Mouse (Mus musculus) retina, postnatal 1 day (tissue): ENCODE results near the gene Ube2r2.
A peak's percentile ranks its signal among the peaks of the same experiment; 100 is the strongest.

ENCODE experiments used
- DNase-seq: peaks from one replicate; pipeline ENCODE4 v3.0.0-alpha.2; 2012

Gene Ube2r2

GRCm38 (mm10) chr4:41135711-41136453 is at the start of gene Ube2r2:
Gene Ube2r2 (plus strand): TSS chr4:41135743.
- peak; percentile 85 for DNase-seq

GRCm38 (mm10) chr4:41086947-41087346 is 48.6 kb upstream of the Ube2r2 start:
- DNase-seq, result no peak

- DNase-seq, result no peak
These were observed 47.9 kb upstream of the Ube2r2 start for GRCm38 (mm10) chr4:41087459-41088298.

GRCm38 (mm10) chr4:41089189-41089588 is 46.4 kb upstream of the Ube2r2 start:
- no peak for DNase-seq

GRCm38 (mm10) chr4:41089705-41090104 is 45.8 kb upstream of the Ube2r2 start:
- no peak for DNase-seq

GRCm38 (mm10) chr4:41091391-41091790 is 44.2 kb upstream of the Ube2r2 start:
- no peak for DNase-seq

- DNase-seq, result no peak
These were observed 42.6 kb upstream of the Ube2r2 start for GRCm38 (mm10) chr4:41092958-41093357.

GRCm38 (mm10) chr4:41094361-41094760 is 41.2 kb upstream of the Ube2r2 start:
- peak; percentile 42 for DNase-seq

- peak; percentile 63 for DNase-seq
These were observed 39.4 kb upstream of the Ube2r2 start for GRCm38 (mm10) chr4:41096169-41096568.

- DNase-seq, result no peak
These were observed 38.7 kb upstream of the Ube2r2 start for GRCm38 (mm10) chr4:41096794-41097193.

GRCm38 (mm10) chr4:41097381-41097780 is 38.2 kb upstream of the Ube2r2 start:
- no peak for DNase-seq

- peak; percentile 59 for DNase-seq
These were observed 37.5 kb upstream of the Ube2r2 start, which contains the start of gene Aqp3 for GRCm38 (mm10) chr4:41097871-41098576. Gene Aqp3 (minus strand): TSS chr4:41098183.

- DNase-seq, result peak; percentile 40
These were observed 37.0 kb upstream of the Ube2r2 start for GRCm38 (mm10) chr4:41098577-41098951.

GRCm38 (mm10) chr4:41100986-41101385 is 34.6 kb upstream of the Ube2r2 start:
- DNase-seq, result no peak

- no peak for DNase-seq
These were observed 32.6 kb upstream of the Ube2r2 start for GRCm38 (mm10) chr4:41102901-41103300.

GRCm38 (mm10) chr4:41107440-41107839 is 28.1 kb upstream of the Ube2r2 start:
- DNase-seq, result peak; percentile 82

GRCm38 (mm10) chr4:41108717-41109425 is 26.7 kb upstream of the Ube2r2 start:
- DNase-seq, result no peak

GRCm38 (mm10) chr4:41114358-41115070 is 21.0 kb upstream of the Ube2r2 start:
- DNase-seq, result no peak

- DNase-seq, result no peak
These were observed 20.5 kb upstream of the Ube2r2 start for GRCm38 (mm10) chr4:41115074-41115473.

- DNase-seq, result no peak
These were observed 19.8 kb upstream of the Ube2r2 start for GRCm38 (mm10) chr4:41115793-41116192.

- no peak for DNase-seq
These were observed 18.7 kb upstream of the Ube2r2 start for GRCm38 (mm10) chr4:41116817-41117216.

GRCm38 (mm10) chr4:41118706-41119292 is 16.7 kb upstream of the Ube2r2 start:
- DNase-seq, result peak; percentile 66
